Mouse (Mus musculus): ENCODE data around the gene Flrt3.

Gene Flrt3

GRCm38 (mm10) chr2:140653481-140653880, 17.8 kb downstream of the Flrt3 start:
- no peak for DNase-seq (ENCODE audit: low read depth)

GRCm38 (mm10) chr2:140621730-140622337, 49.4 kb downstream of the Flrt3 start:
- no peak for DNase-seq (ENCODE audit: low read depth)

GRCm38 (mm10) chr2:140615451-140615850, 55.8 kb downstream of the Flrt3 start:
- DNase-seq (ENCODE audit: low read depth): no peak

Measured in fibroblast of lung, adult 2 months (primary cell).